Mouse (Mus musculus) spleen, postnatal 10 days (tissue): ENCODE data around the gene Ankrd53.
A peak's percentile ranks its signal among the peaks of the same experiment; 100 is the strongest.

Source experiments
- DNase-seq, 2 experiments: peaks; one replicate each; pipeline ENCODE4 v3.0.0; 2021 to 2022; ENCODE audit warnings: low spot score in 2 of 2

Ankrd53 gene

DNA sequence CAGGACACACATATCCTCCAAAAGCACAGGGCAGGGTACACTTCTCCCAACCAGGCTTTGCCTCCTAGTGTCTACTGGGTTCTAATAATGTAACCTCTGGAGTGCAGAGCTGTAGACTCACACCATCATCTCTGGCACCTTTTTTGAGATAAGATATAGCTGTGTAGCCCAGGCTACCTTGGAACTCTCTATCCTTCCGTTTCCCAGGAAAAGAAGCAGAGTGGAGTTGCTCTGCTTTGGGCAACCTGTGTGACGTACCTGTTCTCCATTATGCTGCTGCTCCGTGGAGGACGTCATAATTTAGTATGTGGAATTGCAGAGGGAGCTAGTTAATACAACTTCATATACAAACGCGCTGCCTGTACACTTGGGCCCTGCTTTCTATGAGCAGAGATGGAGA lies at the start of gene Ankrd53:
TSS of gene Ankrd53 (plus strand) at position 301 of the 400 bp plus-strand sequence.
- DNase-seq: no peak

DNA sequence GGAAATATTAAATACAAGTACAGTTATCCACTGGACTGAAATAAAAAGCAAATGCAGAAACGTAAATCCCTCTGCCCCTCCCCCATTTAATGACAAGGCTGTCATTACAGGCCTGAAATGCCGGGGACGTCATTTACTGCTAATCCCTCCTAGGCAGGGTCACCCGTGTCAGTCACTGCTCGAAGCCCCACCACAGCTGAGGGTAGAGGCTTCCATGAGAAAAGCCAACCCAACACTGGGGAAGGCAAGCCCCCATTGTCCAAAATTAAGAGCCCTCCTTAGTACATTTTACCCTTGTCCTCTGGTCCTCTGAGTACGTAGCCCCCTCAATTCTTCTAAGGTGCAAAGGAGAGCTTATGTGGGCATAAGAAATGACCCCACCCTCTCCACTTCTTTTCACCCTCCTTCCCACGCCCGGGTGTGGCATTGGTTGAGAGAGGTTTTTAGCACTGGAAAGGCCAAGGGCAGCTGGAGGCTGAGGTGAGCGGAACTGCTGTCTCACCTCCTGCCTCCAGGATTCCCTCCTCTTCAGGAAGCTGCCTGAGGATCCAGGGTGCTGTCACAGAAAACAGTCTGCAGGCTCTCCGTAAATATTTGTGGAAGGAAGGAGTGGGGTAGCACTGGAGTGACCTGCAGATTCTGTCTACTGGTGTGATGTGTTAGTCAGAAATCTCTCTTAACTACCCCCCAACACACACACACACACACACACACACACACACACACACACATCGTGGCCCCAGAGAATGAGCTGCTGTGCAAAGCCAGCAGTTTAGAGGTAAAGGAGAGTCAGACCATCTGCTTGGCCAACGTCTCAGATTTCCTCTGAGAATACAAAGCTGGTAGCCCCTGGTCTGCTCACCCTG lies 48.9 kb upstream of the Ankrd53 start:
- DNase-seq: no peak

DNA sequence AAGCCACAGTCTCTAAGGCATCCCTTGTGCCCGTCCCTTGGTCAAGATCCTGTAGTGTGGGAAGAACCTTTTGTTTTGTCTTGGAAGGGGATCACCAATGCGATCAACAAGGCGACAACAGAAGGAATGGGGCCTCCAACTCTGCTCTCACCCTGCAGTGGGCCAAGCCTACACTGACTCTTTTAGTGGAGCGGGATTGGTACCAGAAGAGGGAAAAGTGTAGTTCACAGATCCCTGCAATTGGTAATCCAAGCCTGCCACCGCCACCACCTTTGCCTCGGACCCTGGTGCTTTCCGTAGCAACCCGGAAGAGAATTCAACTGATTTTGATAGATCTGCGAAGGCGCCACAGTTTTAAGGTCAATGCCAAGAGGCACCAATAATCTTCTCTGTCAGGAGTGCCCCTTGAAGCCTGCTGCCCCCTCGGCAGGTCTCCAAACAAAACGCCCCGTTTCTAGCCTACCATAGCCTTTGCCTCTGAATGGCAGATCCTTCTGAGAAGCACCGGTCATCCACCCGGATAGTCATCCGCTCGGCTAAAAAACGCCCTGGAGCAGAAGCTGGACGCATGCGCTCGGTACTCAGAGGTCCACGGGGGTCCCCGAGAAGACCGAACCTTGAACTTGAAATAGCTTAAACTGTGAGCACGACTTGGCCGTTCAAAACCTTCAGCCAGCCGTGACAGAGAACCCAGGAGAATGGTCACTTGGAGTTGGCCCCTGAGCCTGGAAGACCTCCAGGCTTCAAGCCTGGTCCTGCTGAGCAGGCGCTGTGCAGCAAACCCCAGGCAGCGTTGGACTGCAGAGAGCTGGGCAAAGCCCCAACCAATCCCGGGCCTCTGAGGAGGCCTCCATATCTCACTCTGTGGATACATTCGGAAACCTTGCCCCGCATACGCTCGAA lies 48.0 kb upstream of the Ankrd53 start:
- DNase-seq: no peak

DNA sequence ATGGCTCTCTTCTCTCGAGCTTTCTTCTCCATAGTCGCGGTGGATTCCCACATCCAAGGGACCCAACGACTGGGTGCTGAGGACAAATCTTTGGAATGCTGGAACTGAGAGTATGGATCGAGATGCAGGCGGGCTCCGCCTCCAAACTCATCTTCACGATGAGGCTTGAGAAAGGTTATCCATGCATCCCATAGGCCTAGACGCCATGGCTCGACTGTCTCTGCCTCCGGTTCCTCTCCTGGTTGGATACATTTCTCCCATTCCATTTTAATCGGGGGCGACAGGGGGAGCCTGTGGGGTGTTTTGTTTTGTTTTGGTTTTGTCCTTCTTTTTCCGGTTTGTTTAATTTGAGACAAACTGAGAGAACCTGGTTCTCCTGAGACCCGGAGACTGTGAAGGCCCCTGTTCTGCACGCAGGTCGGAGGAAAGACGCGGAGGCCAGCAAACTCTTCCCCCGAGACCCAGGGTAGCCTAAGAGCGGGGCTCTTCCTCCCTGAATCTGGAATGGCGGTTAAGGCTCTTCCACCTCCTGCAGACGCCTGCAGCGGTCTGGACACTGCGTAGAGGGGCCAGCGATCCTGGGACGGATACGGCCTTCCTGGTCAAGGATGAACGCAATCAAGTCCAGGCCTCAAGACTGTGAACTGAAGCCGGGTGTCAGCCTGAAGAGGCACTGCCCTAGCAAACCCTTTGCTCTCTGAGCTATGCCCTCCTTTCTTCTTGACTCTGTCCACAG lies 46.8 kb upstream of the Ankrd53 start:
- no peak for DNase-seq

DNA sequence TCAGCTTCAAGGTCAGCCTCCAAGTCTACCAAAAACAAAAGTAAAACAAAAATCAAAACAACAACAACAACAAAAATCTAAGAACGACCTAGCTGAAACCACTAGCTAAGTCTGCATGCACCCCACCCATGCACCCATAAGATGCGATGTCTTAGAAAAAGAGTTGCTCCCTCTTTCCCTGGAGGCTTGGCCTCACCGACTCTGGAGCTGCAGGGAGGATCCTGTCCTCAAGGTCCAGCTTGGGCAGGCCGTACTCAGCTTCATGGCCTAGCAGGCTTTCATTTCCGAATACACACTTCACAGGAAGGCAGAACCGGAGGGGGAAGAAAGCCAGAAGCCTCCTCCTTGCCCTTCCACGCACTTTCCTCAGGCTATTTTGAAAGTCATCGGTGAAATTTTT lies 45.4 kb upstream of the Ankrd53 start:
- DNase-seq: no peak

DNA sequence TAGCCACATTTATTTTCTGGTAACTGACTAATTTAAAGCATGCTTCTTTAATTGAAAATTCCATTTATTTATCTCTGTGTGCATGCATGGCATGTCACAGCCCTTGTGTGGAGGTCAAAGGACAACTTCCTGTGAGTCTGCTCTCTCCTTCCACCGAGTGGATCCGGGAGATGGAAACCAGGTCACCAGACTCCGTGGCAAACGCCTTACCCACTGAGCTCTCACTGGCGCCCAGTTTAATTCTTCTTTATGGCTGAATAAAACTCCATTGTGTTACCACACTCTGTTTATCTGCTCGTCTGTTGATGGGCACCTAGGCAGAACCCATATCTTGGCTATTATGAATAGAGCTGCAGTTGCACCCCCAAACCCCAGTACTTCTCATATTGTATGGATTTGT lies 39.9 kb upstream of the Ankrd53 start:
- no peak for DNase-seq

DNA sequence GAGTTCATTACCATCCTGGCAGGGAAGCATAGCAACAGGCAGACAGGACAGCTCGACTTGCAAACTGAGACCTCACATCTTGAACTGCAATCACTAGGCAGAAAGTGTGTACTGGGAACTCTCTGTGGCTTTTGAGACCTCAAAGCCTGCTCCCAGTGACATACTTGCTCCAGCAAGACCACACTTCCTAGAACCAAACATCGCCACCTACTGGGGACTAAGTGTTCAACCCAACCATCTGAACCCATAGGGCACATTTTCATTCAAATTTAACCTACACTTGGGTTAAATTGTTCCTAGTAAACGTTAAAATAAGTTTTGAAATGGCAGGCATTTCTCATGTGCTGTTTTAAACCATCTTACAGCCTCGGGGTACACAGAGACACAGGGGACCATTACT lies 35.3 kb upstream of the Ankrd53 start:
- no peak for DNase-seq

DNA sequence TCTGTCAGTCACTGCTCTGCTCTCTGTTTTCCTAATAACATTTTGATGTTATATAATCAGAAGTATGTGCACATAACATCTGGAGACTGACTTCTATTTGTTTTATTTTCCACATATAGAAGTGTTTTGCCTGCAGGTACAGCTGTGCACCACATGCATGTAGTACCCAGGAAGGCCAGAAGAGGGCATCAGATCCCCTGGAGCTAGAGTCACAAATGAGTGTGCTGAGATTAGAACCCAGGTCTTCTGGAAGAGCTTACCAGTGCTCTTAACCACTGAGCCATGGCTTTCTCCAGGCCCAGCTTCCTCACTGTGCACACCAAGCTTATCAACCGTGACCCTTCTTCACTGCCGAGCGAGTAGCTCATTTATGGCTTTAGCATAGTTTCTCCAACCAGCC lies 34.0 kb upstream of the Ankrd53 start:
- peak; percentile 30 to 61 for DNase-seq

DNA sequence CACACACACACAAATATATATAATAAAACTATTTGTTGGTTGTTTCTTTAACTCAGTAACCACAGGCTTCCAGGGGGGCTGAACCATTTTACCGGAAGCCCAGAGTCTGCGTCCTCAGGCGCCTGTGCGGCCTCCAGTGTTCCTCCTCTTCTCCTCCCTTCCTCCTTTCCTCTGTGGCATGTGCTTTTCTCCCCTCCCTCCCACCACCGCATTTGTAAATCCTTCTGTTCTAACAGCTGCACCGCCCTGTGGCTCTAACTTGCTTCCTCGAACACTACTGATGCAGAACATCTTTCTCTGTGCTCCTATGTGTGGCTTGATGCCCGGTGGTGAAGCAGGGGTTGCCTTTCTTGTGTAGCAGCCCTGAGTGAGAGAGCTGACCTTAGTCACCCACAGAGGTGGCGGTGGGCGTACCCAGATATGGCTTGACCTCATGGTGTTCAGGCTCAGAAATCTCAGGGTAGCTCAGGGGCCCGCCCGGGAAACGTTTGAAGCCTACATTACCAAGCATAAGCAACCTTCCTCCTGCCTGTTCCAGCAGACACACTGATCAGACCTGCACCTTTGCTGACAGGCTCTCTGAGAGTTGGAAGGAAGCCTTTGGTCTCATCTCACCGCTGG lies 33.0 kb upstream of the Ankrd53 start:
- no peak for DNase-seq

DNA sequence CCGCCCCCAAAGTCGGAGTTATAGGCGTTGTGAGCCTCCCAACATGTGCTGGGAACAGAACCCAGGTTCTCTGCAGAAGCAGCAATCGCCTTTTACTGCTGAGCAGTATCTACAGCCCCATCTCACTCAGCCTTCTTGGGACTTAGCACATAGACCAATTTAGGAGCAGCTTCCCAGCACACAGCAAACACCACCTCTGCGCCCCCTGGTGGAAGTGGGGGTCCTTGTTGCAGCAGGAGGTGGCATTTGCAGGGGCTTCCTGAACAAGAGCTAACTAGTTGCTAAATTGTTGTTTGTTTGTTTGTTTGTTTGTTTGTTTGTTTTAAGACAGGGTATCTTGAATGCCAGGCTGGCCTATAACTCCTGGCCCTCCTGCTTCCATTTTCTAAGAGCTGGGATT lies 31.3 kb upstream of the Ankrd53 start:
- DNase-seq: peak; percentile 45 to 81

DNA sequence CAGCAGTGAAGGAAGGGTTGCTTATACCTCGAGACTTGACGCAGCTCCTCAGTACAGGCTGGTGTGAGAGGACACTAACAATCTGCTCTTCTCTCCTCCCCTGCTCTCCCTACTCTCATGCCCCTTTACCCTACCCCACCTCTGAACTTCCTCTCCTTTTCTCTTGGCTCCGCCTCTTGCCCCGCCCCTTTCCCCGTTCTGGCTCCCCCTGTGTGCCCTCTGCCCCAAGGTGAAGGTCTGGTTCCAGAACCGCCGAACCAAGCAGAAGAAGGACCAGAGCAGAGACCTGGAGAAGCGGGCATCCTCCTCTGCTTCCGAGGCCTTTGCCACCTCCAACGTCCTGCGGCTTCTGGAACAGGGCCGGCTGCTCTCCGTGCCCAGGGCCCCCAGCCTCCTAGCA lies 25.1 kb upstream of the Ankrd53 start:
- no peak for DNase-seq

DNA sequence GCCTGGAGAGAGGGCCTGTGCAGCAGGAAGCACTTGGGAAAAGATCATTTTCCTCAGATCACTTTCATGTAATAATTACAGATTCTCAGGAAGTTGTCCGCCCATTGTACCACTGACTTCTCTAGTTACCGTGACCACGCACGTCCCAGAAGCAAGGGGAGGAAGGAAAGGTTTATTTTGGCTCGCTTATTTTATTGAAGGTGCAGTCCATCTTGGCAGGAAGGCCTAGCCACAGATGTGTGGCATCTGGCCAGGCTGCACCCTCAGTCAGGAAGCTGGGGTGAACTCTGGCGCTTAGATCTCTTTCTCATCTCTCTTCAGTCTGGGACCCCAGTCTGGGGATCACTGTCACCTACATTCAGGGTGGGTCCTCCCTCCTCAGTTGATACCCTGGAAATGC lies 23.8 kb upstream of the Ankrd53 start:
- DNase-seq: no peak

DNA sequence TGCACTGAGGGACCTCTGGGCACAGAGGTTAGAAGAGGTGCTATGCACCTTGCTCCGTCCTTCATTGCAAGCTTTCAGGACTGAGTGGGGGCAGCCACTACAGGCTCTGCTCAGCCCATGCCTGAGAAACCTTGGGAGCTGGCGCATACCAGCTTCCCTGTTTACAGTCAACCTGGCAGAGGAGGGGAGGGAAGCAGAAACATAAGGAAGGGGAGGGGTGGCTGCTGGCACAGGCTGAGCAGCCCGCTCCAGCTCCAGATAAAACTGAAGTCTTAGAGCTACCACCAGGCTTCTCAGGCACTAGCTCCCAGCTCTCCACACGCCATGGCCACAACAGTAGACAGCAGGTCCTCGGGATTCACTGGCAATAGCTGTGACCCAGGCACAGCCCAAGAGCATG lies 19.7 kb upstream of the Ankrd53 start, which contains the start of gene Atp6v1b1:
TSS of gene Atp6v1b1 (plus strand) at position 230 of the 400 bp plus-strand sequence.
- no peak for DNase-seq

DNA sequence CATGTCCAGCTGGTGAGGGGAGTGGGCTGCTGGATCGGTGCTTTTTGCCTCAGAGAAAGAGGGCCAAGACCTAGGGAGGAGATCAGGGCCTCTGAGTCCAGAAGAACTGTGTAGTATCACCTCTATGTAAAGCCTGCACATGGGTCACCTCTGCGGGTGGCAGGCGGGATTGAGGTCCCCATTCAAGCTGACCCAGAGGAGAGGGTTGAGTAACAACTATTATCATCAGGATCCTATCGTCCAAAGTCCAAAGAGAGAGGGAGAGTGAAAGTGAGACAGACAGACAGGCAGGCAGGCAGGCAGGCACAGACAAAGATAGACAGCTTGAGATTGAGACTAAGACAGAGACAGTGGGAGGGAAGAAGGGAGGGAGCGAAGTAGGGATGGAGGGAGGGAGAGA lies 19.2 kb upstream of the Ankrd53 start:
- DNase-seq: no peak

DNA sequence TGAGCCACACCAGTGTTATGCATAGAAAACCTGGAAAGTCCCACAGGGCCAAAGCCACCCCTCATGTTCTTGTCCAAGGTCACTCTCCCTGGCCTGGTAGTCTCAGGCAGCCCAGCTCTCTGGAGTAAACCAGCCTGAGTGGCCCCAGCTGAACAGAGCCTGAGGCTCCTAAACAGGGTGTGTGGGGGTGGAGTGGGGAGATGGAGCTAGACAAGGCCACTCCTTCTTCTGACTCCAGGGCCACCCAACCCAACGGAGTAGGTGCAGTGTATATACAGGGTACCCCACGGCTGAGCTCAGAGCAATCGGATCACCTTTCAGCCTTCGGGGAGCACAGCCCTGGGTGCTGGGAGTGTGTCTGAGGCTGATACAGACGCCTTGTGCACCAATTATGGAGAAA lies 18.3 kb upstream of the Ankrd53 start:
- no peak for DNase-seq

DNA sequence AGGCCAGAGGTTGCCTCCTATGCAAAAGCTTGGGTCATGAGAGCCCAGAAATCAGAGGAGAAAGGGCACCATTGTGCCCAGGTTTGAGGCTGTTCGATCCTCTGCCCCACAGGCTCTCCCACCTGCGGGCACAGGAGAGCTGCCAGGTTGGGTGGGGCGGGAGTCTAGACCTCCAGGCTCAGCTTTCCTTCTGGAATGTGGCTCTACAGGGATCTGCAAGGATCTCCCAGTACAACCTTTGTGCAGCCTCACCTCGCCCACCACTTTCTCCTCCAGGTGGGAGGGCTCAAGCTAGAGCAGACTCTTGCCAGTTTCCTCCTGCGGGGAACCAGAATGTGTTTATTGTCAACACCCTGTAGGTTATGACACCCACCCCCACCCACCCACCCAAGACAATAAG lies 17.9 kb upstream of the Ankrd53 start:
- DNase-seq: no peak

DNA sequence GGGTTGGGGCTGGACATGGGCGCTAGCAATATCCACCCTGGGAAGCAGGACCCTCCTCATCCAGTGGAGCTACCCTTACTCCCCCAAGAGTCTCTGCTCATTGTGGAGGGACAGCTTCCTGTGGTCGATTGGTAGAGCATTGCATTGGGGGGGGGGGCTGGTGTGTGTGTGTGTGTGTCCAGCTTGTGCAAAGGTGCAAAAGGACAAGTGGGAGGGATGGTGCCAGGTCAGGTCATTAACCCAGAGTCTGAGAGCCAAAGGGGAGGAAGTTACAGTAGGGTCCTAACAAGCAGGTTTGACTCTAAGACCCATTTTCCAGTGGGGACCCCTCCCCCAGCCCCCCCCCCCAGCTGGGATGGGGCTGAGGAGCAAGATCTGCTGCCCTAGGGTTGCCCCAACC lies 17.0 kb upstream of the Ankrd53 start:
- DNase-seq: no peak

DNA sequence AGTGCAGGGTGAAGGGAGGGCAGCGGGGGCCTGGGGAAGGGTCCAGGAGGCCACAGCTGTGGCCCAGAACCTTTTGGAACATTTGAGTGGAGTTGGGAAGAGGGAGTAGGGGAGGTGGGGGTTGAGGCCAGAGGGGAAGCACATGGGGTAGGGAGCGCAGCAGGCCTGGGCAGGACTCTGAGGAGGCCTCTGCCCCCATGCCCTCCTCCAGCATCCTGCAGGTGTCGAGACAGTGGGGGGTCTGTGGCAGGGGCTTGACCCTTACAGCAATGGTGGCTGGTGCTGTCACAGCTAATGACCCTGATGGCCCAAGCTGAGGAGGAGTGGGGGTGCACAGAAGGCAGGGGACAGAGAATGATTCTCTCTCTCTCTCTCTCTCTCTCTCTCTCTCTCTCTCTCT lies 13.2 kb upstream of the Ankrd53 start:
- no peak for DNase-seq

DNA sequence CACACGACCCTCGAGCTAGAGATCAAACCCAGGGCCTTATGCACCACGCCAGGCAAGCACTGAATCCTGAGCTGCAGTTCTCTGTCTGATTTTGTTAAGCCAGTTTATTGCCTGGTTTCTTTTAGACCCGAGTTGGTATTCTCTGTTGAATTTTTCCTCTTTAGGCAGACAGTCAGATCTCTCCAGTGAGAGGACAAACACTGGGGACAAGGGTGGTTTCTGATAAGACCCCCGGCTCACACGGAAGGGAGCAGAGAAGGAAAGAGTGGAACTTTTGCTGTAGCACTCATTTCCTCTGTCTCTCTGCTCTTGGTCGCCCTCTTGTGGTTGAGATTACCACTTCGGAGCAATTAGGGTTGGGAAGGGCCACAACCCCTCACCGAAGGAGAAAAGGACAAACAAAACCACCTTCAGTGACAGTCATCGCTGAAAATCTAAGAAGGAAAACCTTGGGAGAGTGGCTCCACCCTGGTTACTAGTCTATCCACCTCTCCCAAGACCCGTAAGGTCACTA lies 12.2 kb upstream of the Ankrd53 start:
- peak; percentile 40 to 79 for DNase-seq

DNA sequence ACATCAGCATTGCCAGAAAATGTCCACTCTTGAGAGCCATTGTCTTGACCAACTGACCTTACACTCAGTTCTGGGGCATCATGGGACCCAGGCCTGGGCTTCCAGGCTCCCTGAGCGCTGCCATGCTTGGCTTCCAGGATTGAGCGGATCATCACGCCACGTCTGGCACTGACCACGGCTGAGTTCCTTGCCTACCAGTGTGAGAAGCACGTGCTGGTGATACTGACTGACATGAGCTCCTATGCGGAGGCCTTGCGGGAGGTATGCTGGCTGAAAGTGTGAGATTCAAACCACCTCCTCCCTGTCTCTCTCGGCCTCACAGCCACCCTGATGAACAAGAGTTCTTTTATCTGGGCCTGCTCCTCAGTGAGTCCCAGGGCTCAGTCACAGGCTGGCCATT lies 6.4 kb upstream of the Ankrd53 start:
- DNase-seq: no peak

DNA sequence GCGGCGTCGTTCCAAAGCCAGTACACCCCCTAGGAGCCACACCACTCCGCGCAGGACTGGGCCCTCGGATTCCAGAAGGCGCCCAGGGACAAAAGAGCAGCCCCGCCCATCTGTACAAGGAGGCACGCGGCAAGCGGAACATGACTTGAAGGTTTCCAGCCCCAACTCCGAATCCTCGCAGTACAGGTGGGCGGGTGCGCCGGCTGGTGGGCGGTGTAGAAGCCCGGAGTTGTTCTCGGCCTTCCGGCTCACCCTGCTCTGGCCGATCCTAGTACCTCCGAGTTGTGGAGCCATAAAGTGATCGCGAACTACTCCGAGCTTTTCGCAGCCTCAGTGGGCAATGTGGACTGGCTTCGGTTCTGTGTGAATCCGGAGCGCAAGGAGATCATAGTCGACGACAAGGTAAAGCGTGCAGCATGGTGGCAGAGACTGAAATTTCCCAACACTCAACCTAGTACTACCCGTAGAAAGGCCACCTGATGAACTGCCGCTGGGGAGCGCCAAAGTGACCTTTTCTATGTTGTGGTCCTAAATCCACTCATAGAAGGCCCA lies 512 bp downstream of the Ankrd53 start:
- DNase-seq: peak in 1 of 2 experiments; percentile 28
